Comparison of ENCODE assay signal across 8 mouse cellular contexts in the genomic region with DNA sequence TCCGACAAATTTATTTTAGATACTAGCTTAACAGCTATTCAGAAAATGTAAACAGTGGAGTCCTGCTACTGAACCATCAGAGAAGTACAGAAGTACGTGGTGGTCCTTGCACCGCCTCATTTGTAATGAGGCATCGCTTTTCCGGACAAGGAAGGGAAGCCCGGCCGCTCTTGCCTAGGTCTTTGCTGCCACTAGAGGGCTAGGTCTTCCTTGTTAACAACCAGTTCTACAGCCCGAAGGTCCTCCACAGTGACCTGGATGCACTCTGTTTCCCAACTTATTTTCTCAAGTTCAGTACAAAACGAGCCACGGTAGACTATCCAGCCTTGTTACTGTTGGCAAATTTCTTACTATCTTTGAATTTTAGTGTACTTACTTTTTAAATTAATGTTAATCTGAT. TPM values are rescaled to one million over a fixed set of nuclear protein-coding genes. Genes with fewer than 3 reads are reported as not detected.
A peak's percentile ranks its signal among the peaks of the same experiment; 100 is the strongest.
DNase-seq lines count a peak whose midpoint lies in the region; ATAC-seq and TF ChIP-seq lines count a peak whose summit lies in the region.

No protein-coding gene starts in this region.

- DNase-seq in gastrocnemius, postnatal 14 days, result peak; percentile 13
- DNase-seq in gastrocnemius, adult 8-10 months (ENCODE audit: low spot score in 2 of 2), result no peak
- peak; percentile 64 for DNase-seq in CD4-positive helper T cell, adult 2 months (ENCODE audit: low read depth, low spot score)
- peak; percentile 43 for DNase-seq in adrenal gland, postnatal 25 days
- peak; percentile 53 for DNase-seq in heart, postnatal 4 days
- DNase-seq in lung, embryonic 14.5 days, result peak; percentile 80
- DNase-seq in spleen, postnatal 4 days (ENCODE audit: low spot score in 2 of 2), result peak; percentile 30 to 72
- no peak for DNase-seq in layer of hippocampus, adult 9-11 months

- no peak overlapping the region for H3K9ac ChIP-seq in lung, embryonic 14.5 days

- no peaks in the 10 kb centered on the region for H3K9me3 ChIP-seq in lung, embryonic 14.5 days (ENCODE audit: low read depth, low read length)

- H3K36me3 ChIP-seq in lung, embryonic 14.5 days (ENCODE audit: insufficient read depth), result peaks cover 14% of the 10 kb centered on the region

- H3K27me3 ChIP-seq in lung, embryonic 14.5 days (ENCODE audit: insufficient read depth, low read length), result no peaks in the 10 kb centered on the region

- no peaks in the 10 kb centered on the region for H3K4me1 ChIP-seq in lung, embryonic 14.5 days (ENCODE audit: insufficient read depth)

- H3K27ac ChIP-seq in lung, embryonic 14.5 days (ENCODE audit: low read depth), result no peak overlapping the region

- intact Hi-C loops in gastrocnemius, postnatal 14 days (cut with DNase I; ENCODE audit: low total_unique reads), result no loop called here

- TF ChIP-seq CTCF in lung, embryonic 14.5 days (IDR thresholded peaks at IDR 0.05; ENCODE audit: low read depth), result peak; percentile 79

- WGBS in lung, embryonic 14.5 days, result 18% methylated on average over 10 of the region's 10 CpGs

- H3K4me2 ChIP-seq in lung, embryonic 14.5 days, result no peak overlapping the region

- H3K4me3 ChIP-seq in lung, embryonic 14.5 days (ENCODE audit: low read depth, low read length), result no peak overlapping the region

- ATAC-seq in lung, embryonic 14.5 days (ENCODE audit: insufficient read depth), result no peak

RNA-seq across cellular contexts. Expression of gene Hsf5, which starts 12.9 kb away (rescaled TPM):
- total RNA-seq in gastrocnemius, postnatal 14 days (2021), result not detected
- under 1 TPM in 1 of 4 experiments, not detected in 3; 0.09 TPM for total RNA-seq in gastrocnemius, adult 8-10 months (2022)
- total RNA-seq in adrenal gland, postnatal 25 days (2021), result 0.09 and 0.24 TPM in 2 replicates
- under 1 TPM; 0.09 to 0.10 TPM for total RNA-seq in heart, postnatal 4 days (2021)
- polyA plus RNA-seq in lung, embryonic 14.5 days (2014; fragmentation: Nextera tagmentation; extraction: Ambion mirVana), result 0.38 and 0.41 TPM in 2 replicates

RNA-seq across cellular contexts. Expression of gene Rnf43, which starts 32.7 kb away (rescaled TPM):
- under 1 TPM; 0.09 to 0.16 TPM for total RNA-seq in gastrocnemius, postnatal 14 days (2021)
- 1 to 10 TPM in 3 of 4 experiments, under 1 TPM in 1; 0.92 to 1.7 (median 1.6) TPM for total RNA-seq in gastrocnemius, adult 8-10 months (2022)
- 5.5 and 6.1 TPM in 2 replicates for total RNA-seq in adrenal gland, postnatal 25 days (2021)
- total RNA-seq in heart, postnatal 4 days (2021), result under 1 TPM; 0.36 to 0.95 TPM
- polyA plus RNA-seq in lung, embryonic 14.5 days (2014; fragmentation: Nextera tagmentation; extraction: Ambion mirVana), result 18.0 and 21.5 TPM in 2 replicates

RNA-seq across cellular contexts. Expression of gene Mtmr4, which starts 37.9 kb away (rescaled TPM):
- total RNA-seq in gastrocnemius, postnatal 14 days (2021), result 10 to 100 TPM in 1 of 2 experiments, 1 to 10 TPM in 1; 9.5 to 12.4 TPM
- total RNA-seq in gastrocnemius, adult 8-10 months (2022), result 10 to 100 TPM in 3 of 4 experiments, 1 to 10 TPM in 1; 9.8 to 12.6 (median 11.4) TPM
- 25.3 and 33.2 TPM in 2 replicates for total RNA-seq in adrenal gland, postnatal 25 days (2021)
- total RNA-seq in heart, postnatal 4 days (2021), result 10 to 100 TPM; 15.2 TPM
- 41.2 and 43.6 TPM in 2 replicates for polyA plus RNA-seq in lung, embryonic 14.5 days (2014; fragmentation: Nextera tagmentation; extraction: Ambion mirVana)

Comparison
In these comparisons a context has a peak if more than half of its experiments do, and no peak if none do; other contexts are left out.
1. DNase-seq: peak in gastrocnemius, postnatal 14 days (single experiment), CD4-positive helper T cell, adult 2 months (single experiment), adrenal gland, postnatal 25 days (single experiment), heart, postnatal 4 days (single experiment), lung, embryonic 14.5 days (single experiment) and spleen, postnatal 4 days (2 of 2); none in gastrocnemius, adult 8-10 months (0 of 2) and layer of hippocampus, adult 9-11 months (single experiment).